Mouse (Mus musculus) brain, embryonic 14.5 days (tissue): ENCODE data around the gene Rassf5.

Source experiments
- CTCF ChIP-seq: fragments of 200-500 bp; IDR thresholded peaks from 2 replicates; pipeline ENCODE4 v1.5.1; 2012; ENCODE audit warnings: inconsistent platforms, mild to moderate bottlenecking, moderate library complexity, borderline replicate concordance; ENCODE audit not compliant: insufficient read depth, insufficient read length; ENCODE audit errors: extremely low read depth
- POLR2A ChIP-seq: fragments of 200-500 bp; IDR thresholded peaks from 2 replicates; pipeline ENCODE4 v1.6.1; 2012; ENCODE audit warnings: mild to moderate bottlenecking, inconsistent platforms, borderline replicate concordance; ENCODE audit not compliant: poor library complexity, insufficient read depth, insufficient read length, severe bottlenecking; ENCODE audit errors: extremely low read depth

DNA sequence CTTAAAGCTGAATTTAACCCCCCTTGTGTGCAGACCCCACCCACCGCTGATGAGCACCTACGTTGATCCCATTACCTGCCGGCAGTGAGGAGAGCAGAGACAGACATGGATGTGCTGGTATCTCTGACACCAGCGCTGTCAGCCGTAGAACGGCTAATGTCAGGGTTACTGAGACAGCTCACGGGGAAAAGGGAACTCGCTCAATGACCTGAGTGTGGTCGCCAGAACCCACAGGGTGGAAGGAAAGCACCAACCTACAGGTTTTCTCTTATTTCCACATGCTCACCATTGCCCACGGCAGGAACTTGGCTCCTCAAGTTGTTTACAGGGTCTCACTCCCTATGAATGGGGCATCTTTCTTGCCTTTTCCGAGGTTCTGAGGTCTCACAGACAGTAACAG, 26.1 kb downstream of the Rassf5 start:
- TF ChIP-seq POLR2A = no peak
- TF ChIP-seq CTCF = no peak
